In the genomic region with DNA sequence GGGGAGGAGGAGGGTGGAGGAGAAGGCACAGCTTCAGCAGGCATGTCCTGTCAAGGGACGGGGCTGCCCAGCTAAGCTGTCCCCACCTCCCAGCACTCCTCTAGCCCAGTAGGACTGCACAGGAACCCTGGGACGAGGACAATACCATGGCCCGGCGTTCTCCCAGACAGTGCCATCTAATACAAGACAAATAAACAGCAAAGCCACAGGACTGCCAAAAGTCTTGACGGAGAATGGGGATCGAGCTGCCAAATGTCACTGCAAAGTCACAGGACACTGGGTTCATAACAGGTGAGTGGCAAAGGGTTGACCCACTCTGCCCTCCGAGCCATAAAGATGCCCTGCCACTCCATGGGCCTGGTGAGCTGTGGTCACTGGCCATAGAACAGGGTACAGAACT, we compare ENCODE assay signal across 24 mouse cellular contexts.
DNase-seq lines count a peak whose midpoint lies in the region; ATAC-seq lines count a peak whose summit lies in the region.
"Had no signal": no experiment of that assay in that cellular context is flagged by ENCODE, and none has a peak within 500 bp of the region (broad histone marks: within the 10 kb centered on the region; RNA-seq: fewer than 3 reads in every experiment).

No protein-coding gene starts in this region.

- H3K4me3 ChIP-seq in kidney, embryonic 16.5 days (ENCODE audit: low read length): no peak overlapping the region
- H3K4me3 ChIP-seq in megakaryocyte, embryonic 14.5 days (replicated peaks): peak overlapping the region; percentile 51
- no peak overlapping the region for H3K4me3 ChIP-seq in embryonic facial prominence, embryonic 15.5 days (replicated peaks)
- H3K4me3 ChIP-seq in stomach, embryonic 15.5 days (replicated peaks): no peak overlapping the region
- H3K4me3 ChIP-seq: forebrain, embryonic 12.5 days; heart, embryonic 13.5 days; intestine, embryonic 15.5 days; kidney, embryonic 15.5 days; liver, embryonic 13.5 days; neural tube, embryonic 15.5 days had no signal

- H3K27me3 ChIP-seq in kidney, embryonic 16.5 days (ENCODE audit: insufficient read depth, low read length): no peaks in the 10 kb centered on the region
- no peaks in the 10 kb centered on the region for H3K27me3 ChIP-seq in megakaryocyte, embryonic 14.5 days (replicated peaks)
- H3K27me3 ChIP-seq in embryonic facial prominence, embryonic 15.5 days: no peaks in the 10 kb centered on the region
- no peaks in the 10 kb centered on the region for H3K27me3 ChIP-seq in stomach, embryonic 15.5 days (replicated peaks)
- H3K27me3 ChIP-seq: heart, embryonic 13.5 days; intestine, embryonic 15.5 days; kidney, embryonic 15.5 days; liver, embryonic 13.5 days; neural tube, embryonic 15.5 days had no signal

- H3K36me3 ChIP-seq in kidney, embryonic 16.5 days (ENCODE audit: insufficient read depth, low read length): no peaks in the 10 kb centered on the region
- no peaks in the 10 kb centered on the region for H3K36me3 ChIP-seq in megakaryocyte, embryonic 14.5 days (replicated peaks; ENCODE audit: low read length)
- H3K36me3 ChIP-seq in embryonic facial prominence, embryonic 15.5 days: no peaks in the 10 kb centered on the region
- H3K36me3 ChIP-seq in stomach, embryonic 15.5 days: no peaks in the 10 kb centered on the region
- H3K36me3 ChIP-seq: forebrain, embryonic 12.5 days; intestine, embryonic 15.5 days; liver, embryonic 13.5 days; neural tube, embryonic 15.5 days had no signal

- no peak for DNase-seq in kidney, postnatal 4 days
- DNase-seq in right cerebral cortex, adult 2 months (ENCODE audit: low spot score in 2 of 2): no peak
- DNase-seq in cerebellum, postnatal 36 days: no peak
- DNase-seq: B cell, adult 2 months; cerebellum, adult 8-10 months; gastrocnemius, postnatal 14 days; heart, adult 18-20 months; left cerebral cortex, postnatal 4 days; liver, embryonic 13.5 days; right cerebral cortex, postnatal 25 days; thymus, postnatal 25 days had no signal

- no peak overlapping the region for H3K27ac ChIP-seq in kidney, embryonic 16.5 days (ENCODE audit: low read length)
- H3K27ac ChIP-seq in embryonic facial prominence, embryonic 15.5 days (replicated peaks): peak overlapping the region; percentile 39; the same call in 1 of the 2 replicates
- peak overlapping the region; percentile 71; the same call in 1 of the 2 replicates for H3K27ac ChIP-seq in stomach, embryonic 15.5 days
- H3K27ac ChIP-seq: forebrain, embryonic 12.5 days; heart, embryonic 13.5 days; hindbrain, embryonic 14.5 days; intestine, embryonic 15.5 days; kidney, embryonic 15.5 days; liver, embryonic 13.5 days; macrophage; neural tube, embryonic 15.5 days had no signal

- no peak overlapping the region for H3K4me2 ChIP-seq in kidney, embryonic 16.5 days (replicated peaks; ENCODE audit: low read depth, low read length)
- peak overlapping the region; percentile 23; the same call in 1 of the 2 replicates for H3K4me2 ChIP-seq in embryonic facial prominence, embryonic 15.5 days (replicated peaks)
- peak overlapping the region; percentile 6; the same call in 1 of the 2 replicates for H3K4me2 ChIP-seq in stomach, embryonic 15.5 days
- H3K4me2 ChIP-seq: forebrain, embryonic 12.5 days; heart, embryonic 13.5 days; hindbrain, embryonic 14.5 days; intestine, embryonic 15.5 days; kidney, embryonic 15.5 days; liver, embryonic 13.5 days; neural tube, embryonic 15.5 days had no signal

- WGBS in kidney, embryonic 16.5 days: 48% methylated on average over 7 of the region's 7 CpGs
- 69% methylated on average over 7 of the region's 7 CpGs for WGBS in embryonic facial prominence, embryonic 15.5 days
- 56% methylated on average over 7 of the region's 7 CpGs for WGBS in stomach, embryonic 15.5 days

- no peak for ATAC-seq in kidney, embryonic 16.5 days (ENCODE audit: low FRiP score, low TSS enrichment)
- no peak for ATAC-seq in megakaryocyte, adult 5-6 weeks (ENCODE audit: poor library complexity, severe bottlenecking)
- no peak for ATAC-seq in embryonic facial prominence, embryonic 15.5 days (ENCODE audit: insufficient number of reproducible peaks, low FRiP score, low TSS enrichment, low read depth)
- no peak for ATAC-seq in stomach, embryonic 15.5 days (ENCODE audit: insufficient read depth, low FRiP score, low read depth)
- ATAC-seq: intestine, embryonic 15.5 days; midbrain, embryonic 16.5 days had no signal

- peaks cover 87% of the 10 kb centered on the region for H3K4me1 ChIP-seq in kidney, embryonic 16.5 days (ENCODE audit: insufficient read depth, low read length)
- no peaks in the 10 kb centered on the region for H3K4me1 ChIP-seq in megakaryocyte, embryonic 14.5 days
- H3K4me1 ChIP-seq in embryonic facial prominence, embryonic 15.5 days: peaks cover 99% of the 10 kb centered on the region
- H3K4me1 ChIP-seq in stomach, embryonic 15.5 days: peaks cover 81% of the 10 kb centered on the region

- H3K9me3 ChIP-seq in kidney, embryonic 16.5 days (ENCODE audit: low read length): no peaks in the 10 kb centered on the region
- H3K9me3 ChIP-seq in megakaryocyte, embryonic 14.5 days: 0 out of 2 replicates have a peak, but pooled peaks cover 5% of the 10 kb centered on the region
- H3K9me3 ChIP-seq in embryonic facial prominence, embryonic 15.5 days (replicated peaks): no peaks in the 10 kb centered on the region
- H3K9me3 ChIP-seq in stomach, embryonic 15.5 days: no peaks in the 10 kb centered on the region
- H3K9me3 ChIP-seq: forebrain, embryonic 12.5 days; heart, embryonic 13.5 days; intestine, embryonic 15.5 days; kidney, embryonic 15.5 days; liver, embryonic 13.5 days; neural tube, embryonic 15.5 days had no signal

- 0 out of 2 replicates have a peak overlapping the region, but pooled peaks have one; percentile 19 for H3K9ac ChIP-seq in kidney, embryonic 16.5 days (replicated peaks; ENCODE audit: low read length)
- H3K9ac ChIP-seq in embryonic facial prominence, embryonic 15.5 days: no peak overlapping the region
- H3K9ac ChIP-seq in stomach, embryonic 15.5 days: no peak overlapping the region
- H3K9ac ChIP-seq: forebrain, embryonic 12.5 days; heart, embryonic 13.5 days; hindbrain, embryonic 14.5 days; intestine, embryonic 15.5 days; kidney, embryonic 15.5 days; liver, embryonic 13.5 days; neural tube, embryonic 15.5 days had no signal
